Mouse (Mus musculus) limb, embryonic 12.5 days (tissue): ENCODE results near the gene Prcp. TPM values are rescaled to one million over a fixed set of nuclear protein-coding genes. Genes with fewer than 3 reads are reported as not detected.

Source experiments
- ATAC-seq: fragments of 200-750 bp; cut with Nextera tagmentation; 2 replicates; pipeline ENCODE4 v1.8.0; 2017; ENCODE audit warnings: low read depth, moderate TSS enrichment; ENCODE audit not compliant: insufficient number of reproducible peaks, insufficient read depth, low FRiP score, low TSS enrichment
- H3K27ac ChIP-seq: fragments of 300-500 bp; sonication (generic); 2 replicates; pipeline ENCODE4 v1.5.1; 2016; ENCODE audit warnings: mild to moderate bottlenecking, moderate library complexity
- H3K27me3 ChIP-seq: fragments of 300-500 bp; sonication (generic); 2 replicates; pipeline ENCODE4 v1.6.1; 2016; ENCODE audit warnings: mild to moderate bottlenecking, moderate library complexity
- H3K36me3 ChIP-seq: fragments of 300-500 bp; sonication (generic); 2 replicates; pipeline ENCODE4 v1.6.1; 2016; ENCODE audit warnings: mild to moderate bottlenecking, moderate library complexity
- H3K4me1 ChIP-seq: fragments of 300-500 bp; sonication (generic); replicated peaks from 2 replicates; pipeline ENCODE4 v1.6.1; 2016
- H3K4me2 ChIP-seq: fragments of 300-500 bp; sonication (generic); 2 replicates; pipeline ENCODE4 v1.6.1; 2016; ENCODE audit warnings: mild to moderate bottlenecking, moderate library complexity
- H3K4me3 ChIP-seq: fragments of 300-500 bp; sonication (generic); replicated peaks from 2 replicates; pipeline ENCODE4 v1.5.1; 2016; ENCODE audit warnings: mild to moderate bottlenecking
- H3K9ac ChIP-seq: fragments of 300-500 bp; sonication (generic); replicated peaks from 2 replicates; pipeline ENCODE4 v1.6.1; 2016; ENCODE audit warnings: mild to moderate bottlenecking, moderate library complexity
- H3K9me3 ChIP-seq: fragments of 300-500 bp; sonication (generic); 2 replicates; pipeline ENCODE4 v1.6.1; 2016; ENCODE audit warnings: mild to moderate bottlenecking, moderate library complexity
- WGBS: fragments of 180-500 bp; shearing (Covaris S2); methylation state at CpG from one replicate; pipeline ENCODE4 v1.1.7; 2016; 5-methylcytosine and 5-hydroxymethylcytosine counted together
- polyA plus RNA-seq: library from polyadenylated mRNA; unstranded; fragments of >200 nt; fragmentation: Nextera tagmentation; extraction: Ambion mirVana; gene quantifications from 2 replicates; pipeline ENCODE4 v1.2.1, GENCODE M21; 2016

Gene Prcp
- polyA plus RNA-seq, 1 experiment from 2014 or later: 23.6 TPM

DNA sequence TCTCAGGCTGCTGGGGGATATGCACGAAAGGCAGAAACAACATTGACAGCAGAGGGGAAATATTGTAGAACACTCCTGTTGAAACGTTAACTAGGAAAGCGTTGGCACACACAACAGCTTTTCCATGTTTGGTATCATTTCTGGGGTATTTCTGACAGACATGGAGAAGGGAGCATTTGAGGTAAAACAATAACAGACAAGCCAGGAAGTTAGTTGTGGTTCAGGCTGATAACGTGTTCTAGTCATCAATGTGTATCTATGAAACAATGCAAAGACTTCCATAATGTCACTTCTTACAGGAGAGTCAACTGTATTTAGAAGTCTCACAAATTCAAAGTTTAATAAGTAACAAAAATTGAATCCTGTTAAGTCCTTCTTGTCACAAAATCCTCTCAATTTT is 2.7 kb upstream of the Prcp start:
- peaks cover 16% of the 10 kb centered on the region for H3K4me1 ChIP-seq
- WGBS: 92% methylated on average over 4 of the region's 4 CpGs
- no peak overlapping the region for H3K4me3 ChIP-seq
- H3K27ac ChIP-seq: no peak overlapping the region
- no peaks in the 10 kb centered on the region for H3K9me3 ChIP-seq
- H3K27me3 ChIP-seq: no peaks in the 10 kb centered on the region
- no peak overlapping the region for H3K4me2 ChIP-seq
- no peaks in the 10 kb centered on the region; the same call in 1 of the 2 replicates for H3K36me3 ChIP-seq
- ATAC-seq: no peak
- H3K9ac ChIP-seq: no peak overlapping the region

- Histone ChIP-seq H3K27me3 (no peaks in the 10 kb centered on the region), H3K27ac (peak overlapping the region; percentile 98), H3K4me2 (peak overlapping the region; percentile 68), H3K9me3 (no peaks in the 10 kb centered on the region), H3K4me1 (peaks cover 20% of the 10 kb centered on the region), H3K4me3 (peak overlapping the region; percentile 61), H3K9ac (peak overlapping the region; percentile 76), H3K36me3 (peaks cover under 1% of the 10 kb centered on the region; the same call in 1 of the 2 replicates)
- under 1% methylated on average over 29 of the region's 29 CpGs for WGBS
- peak; percentile 87 for ATAC-seq
These were observed 615 bp downstream of the Prcp start for GRCm38 (mm10) chr7:92874761-92875408.

DNA sequence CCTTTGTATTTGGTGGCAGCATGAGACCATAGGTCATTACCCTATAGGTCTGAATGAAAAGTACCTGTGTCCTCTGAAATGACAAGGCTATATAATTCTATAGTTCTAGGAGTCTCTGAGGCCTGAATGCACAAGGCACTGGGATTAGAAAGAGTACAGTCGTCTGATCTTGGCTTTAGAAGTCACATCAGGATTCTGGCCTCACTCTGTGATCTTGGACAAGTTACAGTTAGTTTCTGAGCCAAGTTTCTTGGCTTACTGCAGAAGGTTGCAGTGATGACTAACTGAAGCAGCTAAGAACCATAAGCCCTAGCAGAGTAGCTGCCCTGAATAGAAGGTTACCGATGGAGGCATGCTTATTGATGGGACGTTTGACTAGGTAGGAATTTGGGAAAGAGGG is 1.8 kb downstream of the Prcp start:
- WGBS: 31% methylated on average over 3 of the region's 3 CpGs
- H3K27me3 ChIP-seq: no peaks in the 10 kb centered on the region
- H3K9me3 ChIP-seq: no peaks in the 10 kb centered on the region
- peak overlapping the region; percentile 68 for H3K4me2 ChIP-seq
- ATAC-seq: no peak
- peaks cover 20% of the 10 kb centered on the region for H3K4me1 ChIP-seq
- H3K36me3 ChIP-seq: peaks cover 2% of the 10 kb centered on the region; the same call in 1 of the 2 replicates
- peak overlapping the region; percentile 98 for H3K27ac ChIP-seq
- H3K9ac ChIP-seq: 0 out of 2 replicates have a peak overlapping the region, but pooled peaks have one; percentile 76
- H3K4me3 ChIP-seq: peak overlapping the region; percentile 61

DNA sequence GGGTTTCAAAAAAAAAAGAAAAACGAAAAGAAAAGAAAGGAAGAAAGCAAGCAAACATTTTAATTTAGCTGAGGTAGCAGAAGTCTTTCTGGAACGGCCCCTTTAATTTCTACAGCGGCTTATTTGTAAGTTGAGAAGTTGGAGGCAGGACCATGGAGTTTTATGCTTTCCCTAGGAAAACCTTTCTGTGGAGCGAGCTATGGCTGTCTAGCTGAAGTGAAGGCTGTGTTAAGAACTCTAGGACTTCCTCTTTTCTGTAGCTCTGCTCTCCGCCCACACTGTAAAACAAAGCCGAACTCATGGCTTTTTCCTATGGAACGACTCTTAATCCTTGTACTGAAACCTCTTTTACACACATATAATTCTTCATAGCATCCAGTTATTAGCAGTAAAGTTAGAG is 2.3 kb downstream of the Prcp start:
- H3K4me1 ChIP-seq: peaks cover 20% of the 10 kb centered on the region
- H3K4me2 ChIP-seq: peak overlapping the region; percentile 68
- H3K9ac ChIP-seq: peak overlapping the region; percentile 18; the same call in 1 of the 2 replicates
- no peaks in the 10 kb centered on the region for H3K9me3 ChIP-seq
- H3K27me3 ChIP-seq: no peaks in the 10 kb centered on the region
- H3K36me3 ChIP-seq: peaks cover 2% of the 10 kb centered on the region; the same call in 1 of the 2 replicates
- ATAC-seq: no peak
- peak overlapping the region; percentile 61 for H3K4me3 ChIP-seq
- WGBS: 18% methylated on average over 7 of the region's 7 CpGs
- H3K27ac ChIP-seq: peak overlapping the region; percentile 87

GRCm38 (mm10) chr7:92878575-92879285 is 4.5 kb downstream of the Prcp start:
- H3K4me3 ChIP-seq: no peak overlapping the region
- H3K36me3 ChIP-seq: peaks cover 2% of the 10 kb centered on the region; the same call in 1 of the 2 replicates
- H3K27me3 ChIP-seq: no peaks in the 10 kb centered on the region
- 70% methylated on average over 7 of the region's 7 CpGs for WGBS
- H3K4me2 ChIP-seq: no peak overlapping the region
- no peaks in the 10 kb centered on the region for H3K9me3 ChIP-seq
- H3K27ac ChIP-seq: no peak overlapping the region
- H3K9ac ChIP-seq: no peak overlapping the region
- H3K4me1 ChIP-seq: peaks cover 13% of the 10 kb centered on the region
- ATAC-seq: no peak

- no peak overlapping the region for H3K4me3 ChIP-seq
- H3K27me3 ChIP-seq: no peaks in the 10 kb centered on the region
- H3K27ac ChIP-seq: no peak overlapping the region
- no peaks in the 10 kb centered on the region for H3K9me3 ChIP-seq
- no peak overlapping the region for H3K4me2 ChIP-seq
- no peak for ATAC-seq
- WGBS: 91% methylated on average over 9 of the region's 9 CpGs
- H3K36me3 ChIP-seq: peaks cover 2% of the 10 kb centered on the region; the same call in 1 of the 2 replicates
- H3K4me1 ChIP-seq: no peaks in the 10 kb centered on the region
- H3K9ac ChIP-seq: no peak overlapping the region
These were observed 9.8 kb downstream of the Prcp start for GRCm38 (mm10) chr7:92883850-92884716.

- Histone ChIP-seq H3K4me1 (peaks cover 3% of the 10 kb centered on the region), H3K27me3 (no peaks in the 10 kb centered on the region), H3K27ac (no peak overlapping the region), H3K36me3 (no peaks in the 10 kb centered on the region), H3K9me3 (no peaks in the 10 kb centered on the region), H3K4me3 (no peak overlapping the region), H3K9ac (no peak overlapping the region), H3K4me2 (no peak overlapping the region)
- no peak for ATAC-seq
- WGBS: 67% methylated on average over 6 of the region's 6 CpGs
These were observed 10.9 kb downstream of the Prcp start for GRCm38 (mm10) chr7:92884998-92885660.

GRCm38 (mm10) chr7:92886801-92887200 is 12.5 kb downstream of the Prcp start:
- Histone ChIP-seq H3K4me2 (no peak overlapping the region), H3K9me3 (no peaks in the 10 kb centered on the region), H3K27me3 (no peaks in the 10 kb centered on the region), H3K4me3 (no peak overlapping the region), H3K4me1 (peaks cover 11% of the 10 kb centered on the region), H3K36me3 (no peaks in the 10 kb centered on the region), H3K27ac (no peak overlapping the region), H3K9ac (no peak overlapping the region)
- 78% methylated on average over 7 of the region's 7 CpGs for WGBS
- ATAC-seq: no peak

DNA sequence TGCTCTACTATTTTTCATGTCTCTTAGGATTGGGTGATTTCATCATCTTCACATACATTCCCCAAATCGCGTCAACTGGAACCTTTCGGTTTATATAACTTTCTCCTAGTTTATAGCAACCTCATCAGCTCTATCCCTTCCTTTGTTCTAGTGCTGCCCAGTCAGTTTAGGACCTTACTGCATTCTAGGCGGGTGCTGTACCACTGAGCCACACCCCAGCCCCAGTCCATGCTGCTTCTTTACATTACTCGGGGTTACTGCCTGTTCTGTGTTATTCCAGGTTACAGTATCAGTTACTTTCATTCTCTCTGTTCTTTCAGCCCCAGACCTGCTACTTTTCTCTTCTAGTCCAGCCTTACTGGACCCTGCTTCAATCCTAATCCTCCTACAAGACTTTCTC is 13.0 kb downstream of the Prcp start:
- no peak for ATAC-seq
- H3K4me1 ChIP-seq: peaks cover 11% of the 10 kb centered on the region
- no peaks in the 10 kb centered on the region for H3K36me3 ChIP-seq
- H3K9me3 ChIP-seq: no peaks in the 10 kb centered on the region
- no peaks in the 10 kb centered on the region for H3K27me3 ChIP-seq
- H3K9ac ChIP-seq: no peak overlapping the region
- 85% methylated on average over 5 of the region's 5 CpGs for WGBS
- H3K4me2 ChIP-seq: no peak overlapping the region
- H3K27ac ChIP-seq: no peak overlapping the region
- H3K4me3 ChIP-seq: no peak overlapping the region

DNA sequence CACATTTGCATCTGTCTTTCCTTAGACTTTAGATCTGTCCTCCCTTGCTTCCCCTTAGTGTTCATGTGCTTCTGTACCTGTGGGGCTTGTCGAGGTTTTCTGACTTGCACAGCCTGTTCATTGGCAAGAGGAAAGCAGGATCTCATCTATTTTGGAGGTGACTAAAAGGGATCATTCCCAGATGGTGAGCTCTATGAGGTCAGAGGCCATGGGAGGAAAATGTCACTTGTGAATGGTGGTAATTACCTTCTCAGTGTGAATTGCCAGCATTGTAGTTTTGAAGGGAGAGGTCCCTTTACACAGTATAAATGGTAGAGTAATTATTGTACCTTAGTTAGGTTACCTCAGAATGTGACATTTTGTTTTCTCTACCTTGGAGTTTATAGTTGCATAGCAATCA is 15.9 kb downstream of the Prcp start:
- no peak overlapping the region for H3K9ac ChIP-seq
- no peaks in the 10 kb centered on the region for H3K27me3 ChIP-seq
- H3K27ac ChIP-seq: no peak overlapping the region
- ATAC-seq: no peak
- H3K4me3 ChIP-seq: no peak overlapping the region
- peaks cover 11% of the 10 kb centered on the region for H3K4me1 ChIP-seq
- no peaks in the 10 kb centered on the region for H3K9me3 ChIP-seq
- H3K4me2 ChIP-seq: no peak overlapping the region
- no peaks in the 10 kb centered on the region for H3K36me3 ChIP-seq
- 12% methylated on average over 1 of the region's 1 CpGs for WGBS
